Mouse (Mus musculus) neutrophil, adult 5-6 weeks (primary cell): Measurements from ENCODE around the gene Tmem39b. TPM values are rescaled to one million over a fixed set of nuclear protein-coding genes. Genes with fewer than 3 reads are reported as not detected.

Source experiments
- ATAC-seq: fragments of 151-379, 151-347 bp; 2 replicates; pipeline ENCODE4 v1.8.0; 2017; ENCODE audit warnings: mild to moderate bottlenecking, moderate TSS enrichment; ENCODE audit not compliant: insufficient number of reproducible peaks, poor library complexity, low FRiP score, severe bottlenecking; ENCODE audit errors: extremely low read depth
- total RNA-seq: library from RNA; stranded (forward); fragments of 200-1000 nt; gene quantifications from 2 replicates; pipeline ENCODE4 v1.2.3, GENCODE M21; 2017

The Tmem39b gene
- total RNA-seq, 1 experiment from 2014 or later, result 5.0 TPM

GRCm38 (mm10) chr4:129697191-129697590 is 553 bp upstream of the Tmem39b start:
- no peak for ATAC-seq

GRCm38 (mm10) chr4:129695815-129696157 is 852 bp downstream of the Tmem39b start:
- ATAC-seq, result no peak

GRCm38 (mm10) chr4:129684531-129684930 is 12.1 kb downstream of the Tmem39b start:
- no peak for ATAC-seq

- ATAC-seq, result no peak
Observed at GRCm38 (mm10) chr4:129683901-129684493, 12.6 kb downstream of the Tmem39b start.

- no peak for ATAC-seq
Observed at GRCm38 (mm10) chr4:129681837-129682236, 14.8 kb downstream of the Tmem39b start.

GRCm38 (mm10) chr4:129672878-129673449 is 23.7 kb downstream of the Tmem39b start:
- no peak for ATAC-seq

- peak; percentile 87 for ATAC-seq
Observed at GRCm38 (mm10) chr4:129672083-129672877, 24.4 kb downstream of the Tmem39b start, which contains the start of gene Kpna6. TSS of gene Kpna6 (minus strand) at chr4:129672767.

- ATAC-seq, result 0 out of 2 replicates have a peak, but pooled peaks have one; percentile 39
Observed at GRCm38 (mm10) chr4:129671491-129672082, 25.1 kb downstream of the Tmem39b start.

GRCm38 (mm10) chr4:129662255-129662813 is 34.3 kb downstream of the Tmem39b start:
- ATAC-seq, result no peak

GRCm38 (mm10) chr4:129661584-129661983 is 35.1 kb downstream of the Tmem39b start:
- ATAC-seq, result no peak

GRCm38 (mm10) chr4:129654770-129655169 is 41.9 kb downstream of the Tmem39b start:
- no peak for ATAC-seq

GRCm38 (mm10) chr4:129650359-129650758 is 46.3 kb downstream of the Tmem39b start:
- ATAC-seq, result no peak

- ATAC-seq, result no peak
Observed at GRCm38 (mm10) chr4:129648656-129649055, 48.0 kb downstream of the Tmem39b start.

- ATAC-seq, result no peak
Observed at GRCm38 (mm10) chr4:129645204-129645603, 51.4 kb downstream of the Tmem39b start.

- ATAC-seq, result no peak
Observed at GRCm38 (mm10) chr4:129641756-129642155, 54.9 kb downstream of the Tmem39b start.

- ATAC-seq, result peak; percentile 92
Observed at GRCm38 (mm10) chr4:129640638-129641467, 55.8 kb downstream of the Tmem39b start, which contains the start of gene Txlna. TSS of gene Txlna (minus strand) at chr4:129641065.

GRCm38 (mm10) chr4:129640101-129640637 is 56.5 kb downstream of the Tmem39b start:
- ATAC-seq, result no peak

GRCm38 (mm10) chr4:129639221-129639620 is 57.4 kb downstream of the Tmem39b start:
- no peak for ATAC-seq
